Mouse (Mus musculus) stomach, embryonic 16.5 days (tissue): ENCODE data around the gene Myo6. TPM values are rescaled to one million over a fixed set of nuclear protein-coding genes. Genes with fewer than 3 reads are reported as not detected.

Experiments used
- ATAC-seq: fragments of 200-750 bp; cut with Nextera tagmentation; 2 replicates; pipeline ENCODE4 v1.8.0; 2017; ENCODE audit warnings: moderate number of reproducible peaks, moderate TSS enrichment; ENCODE audit not compliant: insufficient read depth, low FRiP score
- H3K27ac ChIP-seq: fragments of 300-500 bp; sonication (generic); 2 replicates; pipeline ENCODE4 v1.5.1; 2014; ENCODE audit warnings: low read length
- H3K27me3 ChIP-seq: fragments of 300-500 bp; sonication (generic); 2 replicates; pipeline ENCODE4 v1.6.1; 2014; ENCODE audit warnings: low read length, control low read depth, mixed read lengths; ENCODE audit not compliant: control insufficient read depth, insufficient read depth
- H3K36me3 ChIP-seq: fragments of 300-500 bp; sonication (generic); 2 replicates; pipeline ENCODE4 v1.6.1; 2014; ENCODE audit warnings: low read length; ENCODE audit not compliant: control insufficient read depth, insufficient read depth
- H3K4me1 ChIP-seq: fragments of 300-500 bp; sonication (generic); 2 replicates; pipeline ENCODE4 v1.6.1; 2014; ENCODE audit warnings: low read length, control low read depth, mixed read lengths; ENCODE audit not compliant: control insufficient read depth, insufficient read depth
- H3K4me2 ChIP-seq: fragments of 300-500 bp; sonication (generic); 2 replicates; pipeline ENCODE4 v1.6.1; 2014; ENCODE audit warnings: low read depth, low read length, mixed read lengths
- H3K4me3 ChIP-seq: fragments of 300-500 bp; sonication (generic); replicated peaks from 2 replicates; pipeline ENCODE4 v1.5.1; 2014; ENCODE audit warnings: mild to moderate bottlenecking, low read length
- H3K9ac ChIP-seq: fragments of 300-500 bp; sonication (generic); 2 replicates; pipeline ENCODE4 v1.6.1; 2014; ENCODE audit warnings: low read length
- H3K9me3 ChIP-seq: fragments of 300-500 bp; sonication (generic); replicated peaks from 2 replicates; pipeline ENCODE4 v1.6.1; 2016; ENCODE audit warnings: low read length, control low read depth; ENCODE audit not compliant: control insufficient read depth
- WGBS: fragments of 180-500 bp; shearing (Covaris S2); extraction: QIAGEN DNeasy Blood & Tissue Kit; methylation state at CpG from one replicate; pipeline ENCODE4 v1.1.7; 2014; 5-methylcytosine and 5-hydroxymethylcytosine counted together
- polyA plus RNA-seq: library from polyadenylated mRNA; unstranded; fragments of >200 nt; fragmentation: Nextera tagmentation; extraction: Ambion mirVana; gene quantifications from 2 replicates; pipeline ENCODE4 v1.2.1, GENCODE M21; 2015

The Myo6 gene
- 47.0 and 47.6 TPM in 2 replicates for polyA plus RNA-seq

GRCm38 (mm10) chr9:80164611-80165474 lies at the start of gene Myo6:
Myo6 (plus strand) TSS chr9:80165031.
- no peaks in the 10 kb centered on the region for H3K27me3 ChIP-seq
- no peaks in the 10 kb centered on the region for H3K9me3 ChIP-seq
- under 1% methylated on average over 69 of the region's 69 CpGs for WGBS
- peak; percentile 97 for ATAC-seq
- peaks cover 8% of the 10 kb centered on the region for H3K4me1 ChIP-seq
- H3K9ac ChIP-seq = peak within 1 kb of the TSS; percentile 89
- no peaks in the 10 kb centered on the region for H3K36me3 ChIP-seq
- H3K27ac ChIP-seq = peak within 1 kb of the TSS; percentile 92
- H3K4me3 ChIP-seq = peak within 1 kb of the TSS; percentile 79
- H3K4me2 ChIP-seq = peak within 1 kb of the TSS; percentile 72

- H3K27ac ChIP-seq = no peak overlapping the region
- H3K4me1 ChIP-seq = no peaks in the 10 kb centered on the region
- peaks cover 9% of the 10 kb centered on the region for H3K36me3 ChIP-seq
- H3K9ac ChIP-seq = no peak overlapping the region
- H3K4me2 ChIP-seq = no peak overlapping the region
- no peaks in the 10 kb centered on the region for H3K27me3 ChIP-seq
- H3K9me3 ChIP-seq = no peaks in the 10 kb centered on the region
- H3K4me3 ChIP-seq = no peak overlapping the region
- 72% methylated on average over 10 of the region's 10 CpGs for WGBS
- ATAC-seq = no peak
Observed at GRCm38 (mm10) chr9:80145992-80146587, 18.7 kb upstream of the Myo6 start.

- WGBS = 83% methylated on average over 5 of the region's 5 CpGs
- H3K9ac ChIP-seq = no peak overlapping the region
Observed at GRCm38 (mm10) chr9:80149594-80149993, 15.2 kb upstream of the Myo6 start.

GRCm38 (mm10) chr9:80155277-80155676 lies 9.6 kb upstream of the Myo6 start:
- no peak overlapping the region for H3K4me2 ChIP-seq
- H3K27ac ChIP-seq = no peak overlapping the region
- 71% methylated on average over 5 of the region's 5 CpGs for WGBS
- H3K4me3 ChIP-seq = no peak overlapping the region
- H3K9me3 ChIP-seq = no peaks in the 10 kb centered on the region
- H3K9ac ChIP-seq = no peak overlapping the region
- peaks cover 3% of the 10 kb centered on the region; the same call in 1 of the 2 replicates for H3K4me1 ChIP-seq
- peak; percentile 61; the same call in 1 of the 2 replicates for ATAC-seq
- no peaks in the 10 kb centered on the region for H3K27me3 ChIP-seq
- H3K36me3 ChIP-seq = no peaks in the 10 kb centered on the region

More at GRCm38 (mm10) chr9:80149594-80149993, 15.2 kb upstream of the Myo6 start:
- Histone ChIP-seq H3K4me2 (no peak overlapping the region), H3K4me3 (no peak overlapping the region), H3K9me3 (no peaks in the 10 kb centered on the region), H3K27me3 (no peaks in the 10 kb centered on the region), H3K4me1 (no peaks in the 10 kb centered on the region), H3K27ac (no peak overlapping the region), H3K36me3 (0 out of 2 replicates have a peak, but pooled peaks cover 2% of the 10 kb centered on the region)
- ATAC-seq = no peak

GRCm38 (mm10) chr9:80156780-80157179 lies 8.1 kb upstream of the Myo6 start:
- no peaks in the 10 kb centered on the region for H3K36me3 ChIP-seq
- H3K27me3 ChIP-seq = no peaks in the 10 kb centered on the region
- no peak overlapping the region for H3K4me3 ChIP-seq
- ATAC-seq = no peak
- no peaks in the 10 kb centered on the region for H3K9me3 ChIP-seq
- H3K27ac ChIP-seq = no peak overlapping the region
- WGBS = 76% methylated on average over 5 of the region's 5 CpGs
- H3K4me2 ChIP-seq = no peak overlapping the region
- H3K9ac ChIP-seq = no peak overlapping the region
- H3K4me1 ChIP-seq = peaks cover 3% of the 10 kb centered on the region; the same call in 1 of the 2 replicates

DNA sequence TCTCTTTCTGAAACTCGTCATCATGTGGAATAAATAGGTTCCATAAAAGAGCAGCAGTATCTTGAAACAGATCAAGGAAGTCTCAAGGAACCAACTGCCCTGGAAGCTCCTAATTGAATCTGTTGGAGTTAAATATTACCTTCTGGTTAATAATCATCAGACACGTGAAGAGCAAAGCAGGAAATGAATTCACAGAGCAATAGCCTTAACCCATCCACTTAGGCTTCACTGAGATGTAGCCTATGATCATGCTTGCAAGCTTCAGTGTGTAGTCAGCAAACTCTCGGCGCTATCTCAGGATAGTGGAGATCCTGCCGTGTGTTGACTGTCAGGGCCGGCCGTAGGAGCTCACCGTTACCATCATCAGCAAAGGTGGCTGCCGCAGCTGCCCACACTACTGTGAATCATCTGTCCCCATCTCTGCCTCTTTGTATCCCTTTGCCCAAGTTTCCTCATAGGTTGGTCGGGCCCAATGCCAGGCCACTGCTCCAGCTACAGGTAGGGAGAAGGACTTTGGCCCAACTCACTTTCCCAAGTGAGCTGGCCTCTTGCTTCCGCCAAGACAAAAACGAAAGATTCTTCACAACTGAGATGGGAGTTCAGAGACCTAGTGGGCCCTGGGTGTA lies 6.9 kb upstream of the Myo6 start:
- Histone ChIP-seq H3K27me3 (no peaks in the 10 kb centered on the region), H3K36me3 (no peaks in the 10 kb centered on the region), H3K27ac (0 out of 2 replicates have a peak overlapping the region, but pooled peaks have one; percentile 17), H3K9me3 (no peaks in the 10 kb centered on the region), H3K4me2 (no peak overlapping the region), H3K4me1 (peaks cover 3% of the 10 kb centered on the region; the same call in 1 of the 2 replicates), H3K9ac (no peak overlapping the region), H3K4me3 (no peak overlapping the region)
- ATAC-seq = peak; percentile 45; the same call in 1 of the 2 replicates
- WGBS = 78% methylated on average over 12 of the region's 12 CpGs

GRCm38 (mm10) chr9:80158937-80159336 lies 5.9 kb upstream of the Myo6 start:
- Histone ChIP-seq H3K36me3 (no peaks in the 10 kb centered on the region), H3K4me2 (no peak overlapping the region), H3K27ac (no peak overlapping the region), H3K9ac (no peak overlapping the region), H3K9me3 (no peaks in the 10 kb centered on the region), H3K27me3 (no peaks in the 10 kb centered on the region), H3K4me1 (peaks cover 3% of the 10 kb centered on the region), H3K4me3 (no peak overlapping the region)
- 80% methylated on average over 5 of the region's 5 CpGs for WGBS
- ATAC-seq = no peak

DNA sequence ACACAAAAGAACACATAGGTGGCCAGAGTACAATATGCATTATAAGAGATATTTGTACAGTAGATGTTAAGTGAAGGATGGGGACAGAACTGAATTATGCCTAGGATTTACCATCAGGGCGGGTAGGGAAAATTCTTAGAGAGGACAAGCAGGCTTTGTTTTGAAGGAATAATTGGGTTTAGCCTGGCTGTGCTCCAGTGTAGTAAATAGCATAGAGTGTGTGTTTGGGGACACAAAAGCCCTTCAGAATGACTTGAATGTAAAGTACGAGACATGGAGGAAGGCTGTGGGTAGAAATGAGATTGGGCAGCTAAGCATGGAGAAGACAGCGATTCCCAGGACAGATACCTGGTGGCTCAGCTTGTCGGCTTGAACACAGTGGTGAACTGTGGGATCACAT lies 3.4 kb upstream of the Myo6 start:
- Histone ChIP-seq H3K36me3 (no peaks in the 10 kb centered on the region), H3K27me3 (no peaks in the 10 kb centered on the region), H3K4me1 (peaks cover 3% of the 10 kb centered on the region), H3K4me3 (no peak overlapping the region), H3K27ac (no peak overlapping the region), H3K9ac (no peak overlapping the region), H3K4me2 (no peak overlapping the region), H3K9me3 (no peaks in the 10 kb centered on the region)
- 75% methylated on average over 4 of the region's 4 CpGs for WGBS
- ATAC-seq = no peak
